13 mouse cellular contexts compared by ENCODE assay signal in genomic region chr10:98508515-98509143, GRCm38 (mm10).
DNase-seq lines count a peak whose midpoint lies in the region; ATAC-seq and TF ChIP-seq lines count a peak whose summit lies in the region.
"Had no signal": no experiment of that assay in that cellular context is flagged by ENCODE, and none has a peak within 500 bp of the region (broad histone marks: within the 10 kb centered on the region; RNA-seq: fewer than 3 reads in every experiment).

No protein-coding gene starts in this region.

- no peaks in the 10 kb centered on the region for H3K4me1 ChIP-seq in midbrain, embryonic 14.5 days (ENCODE audit: control insufficient read depth, insufficient read depth, low read length)
- H3K4me1 ChIP-seq in midbrain, embryonic 13.5 days (replicated peaks), result no peaks in the 10 kb centered on the region

- H3K27me3 ChIP-seq in midbrain, embryonic 14.5 days (ENCODE audit: control insufficient read depth, insufficient read depth, low read length), result no peaks in the 10 kb centered on the region
- no peaks in the 10 kb centered on the region for H3K27me3 ChIP-seq in midbrain, embryonic 13.5 days

- H3K9ac ChIP-seq in midbrain, embryonic 14.5 days (replicated peaks; ENCODE audit: low read length), result no peak overlapping the region
- H3K9ac ChIP-seq in midbrain, embryonic 13.5 days (replicated peaks), result no peak overlapping the region
- H3K9ac ChIP-seq: liver, postnatal 0 days had no signal

- no peak overlapping the region for H3K4me2 ChIP-seq in midbrain, embryonic 14.5 days (ENCODE audit: low read length)
- H3K4me2 ChIP-seq in midbrain, embryonic 13.5 days (replicated peaks), result no peak overlapping the region

- DNase-seq in gastrocnemius, adult 2 months, result peak; percentile 26
- DNase-seq in gastrocnemius, postnatal 36 days, result no peak
- DNase-seq in midbrain, embryonic 14.5 days, result peak; percentile 23
- peak; percentile 19 for DNase-seq in adrenal gland, postnatal 25 days
- peak; percentile 37 for DNase-seq in retina, postnatal 1 day
- DNase-seq in layer of hippocampus, adult 11-12 months (ENCODE audit: low spot score), result no peak
- no peak for DNase-seq in testis, postnatal 14 days (ENCODE audit: low spot score)
- DNase-seq: cerebellum, postnatal 14 days; kidney, postnatal 4 days; liver, postnatal 0 days had no signal

- intact Hi-C loops in gastrocnemius, adult 2 months (cut with DNase I), result no loop called here
- intact Hi-C loops in gastrocnemius, postnatal 36 days (cut with DNase I), result no loop called here

- 37% methylated on average over 5 of the region's 5 CpGs for WGBS in midbrain, embryonic 14.5 days
- WGBS in midbrain, embryonic 13.5 days, result 34% methylated on average over 5 of the region's 5 CpGs

- H3K9me3 ChIP-seq in midbrain, embryonic 14.5 days (ENCODE audit: control insufficient read depth, low read length), result no peaks in the 10 kb centered on the region
- no peaks in the 10 kb centered on the region for H3K9me3 ChIP-seq in midbrain, embryonic 13.5 days

- ATAC-seq in midbrain, embryonic 14.5 days (ENCODE audit: low FRiP score, low TSS enrichment), result no peak
- ATAC-seq in midbrain, embryonic 13.5 days, result no peak
- ATAC-seq: hindbrain, postnatal 0 days; liver, postnatal 0 days had no signal

- TF ChIP-seq CTCF in gastrocnemius, adult 2 months (IDR thresholded peaks at IDR 0.05), result no peak

- no peaks in the 10 kb centered on the region for H3K36me3 ChIP-seq in midbrain, embryonic 14.5 days (ENCODE audit: control insufficient read depth, insufficient read depth, low read length)
- no peaks in the 10 kb centered on the region for H3K36me3 ChIP-seq in midbrain, embryonic 13.5 days

- no peak overlapping the region for H3K4me3 ChIP-seq in gastrocnemius, adult 2 months
- no peak overlapping the region for H3K4me3 ChIP-seq in midbrain, embryonic 14.5 days (replicated peaks; ENCODE audit: low read depth, low read length)
- H3K4me3 ChIP-seq in midbrain, embryonic 13.5 days (replicated peaks), result no peak overlapping the region
- H3K4me3 ChIP-seq: heart, adult 2 months had no signal

- peak overlapping the region; percentile 29 for H3K27ac ChIP-seq in gastrocnemius, adult 2 months
- H3K27ac ChIP-seq in midbrain, embryonic 14.5 days (replicated peaks; ENCODE audit: low read depth, low read length), result no peak overlapping the region
- H3K27ac ChIP-seq in midbrain, embryonic 13.5 days, result no peak overlapping the region
- H3K27ac ChIP-seq: heart, adult 2 months; hindbrain, postnatal 0 days had no signal

Comparison
In these comparisons a context has a peak if more than half of its experiments do, and no peak if none do; other contexts are left out.
1. DNase-seq: peak in gastrocnemius, adult 2 months (single experiment), midbrain, embryonic 14.5 days (single experiment), adrenal gland, postnatal 25 days (single experiment) and retina, postnatal 1 day (single experiment); none in gastrocnemius, postnatal 36 days (0 of 2), layer of hippocampus, adult 11-12 months (single experiment) and testis, postnatal 14 days (single experiment).